Mouse (Mus musculus) heart, postnatal 10 days (tissue): ENCODE results near the gene Cecr2. TPM values are rescaled to one million over a fixed set of nuclear protein-coding genes. Genes with fewer than 3 reads are reported as not detected.
A peak's percentile ranks its signal among the peaks of the same experiment; 100 is the strongest.
"Not testable (repeated sequence)": the region's sequence is repeated elsewhere in the genome, so short reads cannot be mapped to it uniquely, and the experiment has no call there.

ENCODE experiments used
- DNase-seq, 2 experiments: peaks; one replicate each; pipeline ENCODE4 v3.0.0; 2021
- intact Hi-C: fragments of 180-260 bp; cut with DNase I; formaldehyde crosslinking; loops from one replicate; pipeline ENCODE4 v1.15.1; 2025
- total RNA-seq, 2 experiments: library from RNA; stranded (reverse); gene quantifications; 2 replicates each; pipeline ENCODE4 v1.2.3; 2021

The Cecr2 gene
- total RNA-seq, result 10 to 100 TPM; 10.1 to 18.8 TPM

- DNase-seq, result peak; percentile 81
- intact Hi-C loops, result loop anchor here (2.0 to 5.0 kb wide), 3 partner anchors 71 to 127 kb away; no protein-coding TSS in a partner anchor
These were observed at the start of gene Cecr2 for GRCm38 (mm10) chr6:120665816-120666760. Cecr2 (plus strand) TSS chr6:120666369.

GRCm38 (mm10) chr6:120617586-120617985, 48.6 kb upstream of the Cecr2 start:
- no peak for DNase-seq
- intact Hi-C loops, result no loop called here

- intact Hi-C loops, result no loop called here
- DNase-seq, result peak in 1 of 2 experiments; percentile 7
These were observed 47.4 kb upstream of the Cecr2 start for GRCm38 (mm10) chr6:120618518-120619402.

- intact Hi-C loops, result no loop called here
- DNase-seq, result no peak
These were observed 46.0 kb upstream of the Cecr2 start for GRCm38 (mm10) chr6:120620193-120620592.

- no peak for DNase-seq
- intact Hi-C loops, result no loop called here
These were observed 41.1 kb upstream of the Cecr2 start for GRCm38 (mm10) chr6:120625081-120625480.

GRCm38 (mm10) chr6:120627096-120627495, 39.1 kb upstream of the Cecr2 start:
- no peak for DNase-seq
- intact Hi-C loops, result no loop called here

- intact Hi-C loops, result no loop called here
- DNase-seq, result peak; percentile 22 to 29
These were observed 37.2 kb upstream of the Cecr2 start for GRCm38 (mm10) chr6:120628963-120629362.

- no peak for DNase-seq
- intact Hi-C loops, result no loop called here
These were observed 30.7 kb upstream of the Cecr2 start for GRCm38 (mm10) chr6:120635391-120636028.

GRCm38 (mm10) chr6:120639547-120639946, 26.6 kb upstream of the Cecr2 start:
- DNase-seq, result no peak
- intact Hi-C loops, result no loop called here

GRCm38 (mm10) chr6:120641866-120642378, 24.2 kb upstream of the Cecr2 start:
- no peak for DNase-seq
- intact Hi-C loops, result no loop called here

GRCm38 (mm10) chr6:120643776-120644175, 22.4 kb upstream of the Cecr2 start:
- no peak for DNase-seq
- intact Hi-C loops, result no loop called here

- intact Hi-C loops, result no loop called here
- peak in 1 of 2 experiments; percentile 22 for DNase-seq
These were observed 21.5 kb upstream of the Cecr2 start for GRCm38 (mm10) chr6:120644346-120645299.

GRCm38 (mm10) chr6:120647246-120648028, 18.7 kb upstream of the Cecr2 start:
- DNase-seq, intact Hi-C loops: not testable (repeated sequence)

- intact Hi-C loops, result no loop called here
- peak in 1 of 2 experiments; percentile 21 for DNase-seq
These were observed 18.0 kb upstream of the Cecr2 start for GRCm38 (mm10) chr6:120648205-120648604.

GRCm38 (mm10) chr6:120652666-120653065, 13.5 kb upstream of the Cecr2 start:
- no peak for DNase-seq
- intact Hi-C loops, result no loop called here

GRCm38 (mm10) chr6:120655702-120656101, 10.5 kb upstream of the Cecr2 start:
- no peak for DNase-seq
- intact Hi-C loops, result no loop called here

- DNase-seq, result no peak
- intact Hi-C loops, result no loop called here
These were observed 7.3 kb upstream of the Cecr2 start for GRCm38 (mm10) chr6:120658848-120659247.

- peak; percentile 81 to 83 for DNase-seq
- intact Hi-C loops, result loop anchor here (5.0 kb wide), 2 partner anchors 72 to 83 kb away; no protein-coding TSS in a partner anchor
These were observed 754 bp upstream of the Cecr2 start for GRCm38 (mm10) chr6:120665415-120665815.
